Mouse (Mus musculus) cerebellum, adult 2 months (tissue): ENCODE data around the gene Tas2r143.

Experiments used
- CTCF ChIP-seq: fragments of 200-500 bp; IDR thresholded peaks from 2 replicates; pipeline ENCODE4 v1.5.1; 2011; ENCODE audit warnings: low read depth, mild to moderate bottlenecking, control low read depth, low read length, moderate library complexity, borderline replicate concordance; ENCODE audit not compliant: insufficient read depth
- POLR2A ChIP-seq: fragments of 200-500 bp; IDR thresholded peaks from 2 replicates; pipeline ENCODE4 v1.6.1; 2011; ENCODE audit warnings: low read length, control low read depth, borderline replicate concordance; ENCODE audit not compliant: insufficient read depth

DNA sequence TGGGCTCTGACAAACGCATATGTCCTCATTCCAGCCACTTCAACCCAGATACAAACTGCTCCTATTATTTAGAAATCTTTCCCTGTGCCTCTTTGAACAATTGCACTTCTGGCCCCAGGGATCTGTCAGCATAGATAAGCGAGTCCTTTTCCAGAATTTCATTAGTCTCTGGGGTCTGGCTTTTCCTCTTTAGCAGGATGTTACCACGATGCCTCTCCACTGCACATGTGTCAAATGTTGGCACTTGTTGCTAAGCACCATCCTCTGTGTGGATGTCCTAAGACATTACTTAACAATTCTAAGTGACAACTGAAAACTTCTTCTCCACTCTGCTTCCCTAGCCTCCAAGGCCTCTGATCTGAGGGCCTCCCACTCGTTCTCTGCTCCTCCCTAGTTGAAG is 24.0 kb upstream of the Tas2r143 start:
- TF ChIP-seq CTCF (no peak), POLR2A (no peak)
